11 mouse cellular contexts compared by ENCODE assay signal in the genomic region with DNA sequence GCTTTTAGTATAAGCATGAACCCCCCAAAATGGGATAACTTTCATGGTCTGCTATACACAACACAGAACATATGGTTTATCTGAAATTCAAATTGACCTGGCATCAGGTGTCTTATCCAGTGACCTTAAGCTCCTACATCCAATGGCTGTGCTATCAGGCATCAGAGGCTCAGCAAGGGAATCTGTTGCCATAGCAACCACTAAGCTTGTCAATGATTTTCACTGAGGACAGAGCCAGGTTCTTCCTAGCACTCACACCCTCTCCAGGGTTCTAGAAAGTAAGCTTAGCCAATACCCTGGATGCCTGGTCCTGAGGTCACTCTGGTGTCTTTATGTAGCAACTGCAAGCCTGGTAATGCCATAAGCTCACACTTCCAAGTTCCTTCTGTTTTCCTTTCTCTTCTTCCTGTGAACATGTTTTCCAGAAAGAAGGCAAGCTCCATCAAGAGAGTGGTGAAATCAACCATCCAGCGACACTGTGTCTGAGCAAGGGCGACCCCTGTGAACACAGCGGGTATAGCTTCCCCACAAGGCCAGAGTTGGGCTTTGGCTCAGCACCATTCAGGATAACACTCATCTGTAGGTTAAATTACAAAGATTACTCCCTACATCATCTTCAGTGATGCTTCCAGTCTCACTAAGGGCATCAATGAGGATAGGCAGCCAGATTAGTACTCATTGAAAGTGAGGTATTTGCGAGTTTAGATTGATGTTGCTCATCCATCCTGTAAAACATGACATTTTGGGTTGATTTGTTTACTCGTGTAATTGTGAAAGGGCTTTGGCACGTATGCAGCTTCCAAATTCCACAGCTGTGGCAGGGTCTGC. TPM values are rescaled to one million over a fixed set of nuclear protein-coding genes. Genes with fewer than 3 reads are reported as not detected.
DNase-seq lines count a peak whose midpoint lies in the region; ATAC-seq and TF ChIP-seq lines count a peak whose summit lies in the region.
"Had no signal": no experiment of that assay in that cellular context is flagged by ENCODE, and none has a peak within 500 bp of the region (broad histone marks: within the 10 kb centered on the region; RNA-seq: fewer than 3 reads in every experiment).

No protein-coding gene starts in this region.

- no peak overlapping the region for H3K4me2 ChIP-seq in forebrain, embryonic 11.5 days (ENCODE audit: low read depth, low read length, severe bottlenecking)
- no peak overlapping the region for H3K4me2 ChIP-seq in lung, embryonic 16.5 days (ENCODE audit: low read depth, low read length)
- H3K4me2 ChIP-seq in lung, postnatal 0 days (replicated peaks; ENCODE audit: low read depth, low read length): no peak overlapping the region
- H3K4me2 ChIP-seq: stomach, embryonic 15.5 days had no signal

- H3K36me3 ChIP-seq in forebrain, embryonic 10.5 days (replicated peaks): no peaks in the 10 kb centered on the region
- no peaks in the 10 kb centered on the region for H3K36me3 ChIP-seq in forebrain, embryonic 11.5 days (ENCODE audit: control insufficient read depth, insufficient read depth, low read length)
- H3K36me3 ChIP-seq in lung, embryonic 16.5 days (ENCODE audit: control insufficient read depth, insufficient read depth, low read length): no peaks in the 10 kb centered on the region
- H3K36me3 ChIP-seq in lung, postnatal 0 days (ENCODE audit: insufficient read depth, low read length): no peaks in the 10 kb centered on the region
- H3K36me3 ChIP-seq: limb, embryonic 10.5 days; stomach, embryonic 15.5 days had no signal

- H3K4me1 ChIP-seq in forebrain, embryonic 10.5 days: peaks cover 34% of the 10 kb centered on the region
- H3K4me1 ChIP-seq in forebrain, embryonic 11.5 days (replicated peaks; ENCODE audit: control insufficient read depth, insufficient read depth, low read length): no peaks in the 10 kb centered on the region
- H3K4me1 ChIP-seq in lung, embryonic 16.5 days (replicated peaks; ENCODE audit: control insufficient read depth, insufficient read depth, low read length): no peaks in the 10 kb centered on the region
- H3K4me1 ChIP-seq in lung, postnatal 0 days (ENCODE audit: insufficient read depth, low read depth, low read length): no peaks in the 10 kb centered on the region
- H3K4me1 ChIP-seq: stomach, embryonic 15.5 days had no signal

- TF ChIP-seq EP300 in lung, postnatal 0 days (IDR thresholded peaks at IDR 0.05): no peak

- H3K9me3 ChIP-seq in forebrain, embryonic 10.5 days: no peaks in the 10 kb centered on the region
- H3K9me3 ChIP-seq in forebrain, embryonic 11.5 days (ENCODE audit: control insufficient read depth, low read length): no peaks in the 10 kb centered on the region
- H3K9me3 ChIP-seq in lung, embryonic 16.5 days (ENCODE audit: control insufficient read depth, low read length): no peaks in the 10 kb centered on the region
- H3K9me3 ChIP-seq in lung, postnatal 0 days (ENCODE audit: low read length): no peaks in the 10 kb centered on the region
- H3K9me3 ChIP-seq: limb, embryonic 10.5 days; stomach, embryonic 15.5 days had no signal

- DNase-seq in forebrain, embryonic 10.5 days (ENCODE audit: extremely low spot score, low spot score): no peak
- no peak for DNase-seq in forebrain, embryonic 11.5 days (ENCODE audit: low spot score)
- no peak for DNase-seq in lung, adult 18-20 months
- peak; percentile 61 for DNase-seq in lung, postnatal 0 days (ENCODE audit: low spot score)
- DNase-seq in retina, postnatal 1 day: peak; percentile 25
- no peak for DNase-seq in adrenal gland, postnatal 25 days
- DNase-seq in urinary bladder, postnatal 4 days (ENCODE audit: low spot score in 2 of 2): no peak
- DNase-seq: heart, postnatal 14 days had no signal

- no peak for ATAC-seq in forebrain, embryonic 11.5 days (replicated peaks; ENCODE audit: low FRiP score)
- peak; percentile 46; the same call in 1 of the 2 replicates for ATAC-seq in lung, embryonic 16.5 days (ENCODE audit: low read depth)
- ATAC-seq in lung, postnatal 0 days: peak; percentile 56

- H3K9ac ChIP-seq in forebrain, embryonic 11.5 days (ENCODE audit: low read length): no peak overlapping the region
- no peak overlapping the region for H3K9ac ChIP-seq in lung, embryonic 16.5 days (ENCODE audit: low read length)
- H3K9ac ChIP-seq in lung, postnatal 0 days (replicated peaks; ENCODE audit: low read depth): no peak overlapping the region
- H3K9ac ChIP-seq: stomach, embryonic 15.5 days had no signal

- H3K27ac ChIP-seq in forebrain, embryonic 10.5 days: 0 out of 2 replicates have a peak overlapping the region, but pooled peaks have one; percentile 8
- no peak overlapping the region for H3K27ac ChIP-seq in forebrain, embryonic 11.5 days (ENCODE audit: low read depth, low read length)
- no peak overlapping the region for H3K27ac ChIP-seq in lung, embryonic 16.5 days (ENCODE audit: low read length)
- no peak overlapping the region for H3K27ac ChIP-seq in lung, postnatal 0 days (ENCODE audit: low read length)
- H3K27ac ChIP-seq: limb, embryonic 10.5 days; stomach, embryonic 15.5 days had no signal

- H3K27me3 ChIP-seq in forebrain, embryonic 10.5 days (ENCODE audit: poor library complexity, severe bottlenecking): no peaks in the 10 kb centered on the region
- no peaks in the 10 kb centered on the region for H3K27me3 ChIP-seq in forebrain, embryonic 11.5 days (ENCODE audit: control insufficient read depth, insufficient read depth, low read length)
- no peaks in the 10 kb centered on the region for H3K27me3 ChIP-seq in lung, embryonic 16.5 days (ENCODE audit: control insufficient read depth, insufficient read depth, low read depth, low read length)
- no peaks in the 10 kb centered on the region for H3K27me3 ChIP-seq in lung, postnatal 0 days (replicated peaks; ENCODE audit: insufficient read depth, low read length)
- H3K27me3 ChIP-seq: stomach, embryonic 15.5 days had no signal

- 57% methylated on average over 6 of the region's 6 CpGs for WGBS in forebrain, embryonic 10.5 days
- WGBS in forebrain, embryonic 11.5 days: 55% methylated on average over 6 of the region's 6 CpGs
- 39% methylated on average over 6 of the region's 6 CpGs for WGBS in lung, embryonic 16.5 days
- WGBS in lung, postnatal 0 days: 38% methylated on average over 6 of the region's 6 CpGs

- TF ChIP-seq CTCF in lung, postnatal 0 days (IDR thresholded peaks at IDR 0.05): peak; percentile 72

- H3K4me3 ChIP-seq in forebrain, embryonic 10.5 days: no peak overlapping the region
- H3K4me3 ChIP-seq in forebrain, embryonic 11.5 days (ENCODE audit: low read depth, low read length): no peak overlapping the region
- H3K4me3 ChIP-seq in lung, embryonic 16.5 days (ENCODE audit: low read length): no peak overlapping the region
- H3K4me3 ChIP-seq in lung, postnatal 0 days (ENCODE audit: low read depth, low read length): no peak overlapping the region
- H3K4me3 ChIP-seq: limb, embryonic 10.5 days; stomach, embryonic 15.5 days had no signal

RNA-seq across cellular contexts. Expression of gene Slco2a1, which starts 2.0 kb away (rescaled TPM):
- 0.12 and 0.34 TPM in 2 replicates for polyA plus RNA-seq in forebrain, embryonic 10.5 days (2016; fragmentation: Nextera tagmentation; extraction: Ambion mirVana)
- polyA plus RNA-seq in forebrain, embryonic 11.5 days (2014; fragmentation: Nextera tagmentation; extraction: Ambion mirVana): 0.36 and 0.55 TPM in 2 replicates
- 21.0 and 21.4 TPM in 2 replicates for polyA plus RNA-seq in lung, embryonic 16.5 days (2015; fragmentation: Nextera tagmentation; extraction: Ambion mirVana)
- polyA plus RNA-seq in lung, postnatal 0 days (2015; fragmentation: Nextera tagmentation; extraction: Ambion mirVana): 68.9 and 70.0 TPM in 2 replicates
- total RNA-seq in adrenal gland, postnatal 25 days (2021): 2.6 and 3.2 TPM in 2 replicates

Comparison
In these comparisons a context has a peak if more than half of its experiments do, and no peak if none do; other contexts are left out.
1. DNase-seq: peak in lung, postnatal 0 days (single experiment) and retina, postnatal 1 day (single experiment); none in forebrain, embryonic 10.5 days (single experiment), forebrain, embryonic 11.5 days (single experiment), lung, adult 18-20 months (0 of 2), adrenal gland, postnatal 25 days (single experiment) and urinary bladder, postnatal 4 days (0 of 2).
2. RNA of gene Slco2a1, which starts 2.0 kb away (polyA plus RNA-seq): 68.9 to 70.0 TPM in lung, postnatal 0 days and 21.0 to 21.4 TPM in lung, embryonic 16.5 days; 0.36 to 0.55 TPM in forebrain, embryonic 11.5 days and 0.12 to 0.34 TPM in forebrain, embryonic 10.5 days; every median in the first group is over 10 times any median in the second.